Mouse (Mus musculus): ENCODE results near the gene Kcne1. TPM values are rescaled to one million over a fixed set of nuclear protein-coding genes. Genes with fewer than 3 reads are reported as not detected.

Gene Kcne1
- polyA plus RNA-seq, 1 experiment from 2014 or later = not detected

DNA sequence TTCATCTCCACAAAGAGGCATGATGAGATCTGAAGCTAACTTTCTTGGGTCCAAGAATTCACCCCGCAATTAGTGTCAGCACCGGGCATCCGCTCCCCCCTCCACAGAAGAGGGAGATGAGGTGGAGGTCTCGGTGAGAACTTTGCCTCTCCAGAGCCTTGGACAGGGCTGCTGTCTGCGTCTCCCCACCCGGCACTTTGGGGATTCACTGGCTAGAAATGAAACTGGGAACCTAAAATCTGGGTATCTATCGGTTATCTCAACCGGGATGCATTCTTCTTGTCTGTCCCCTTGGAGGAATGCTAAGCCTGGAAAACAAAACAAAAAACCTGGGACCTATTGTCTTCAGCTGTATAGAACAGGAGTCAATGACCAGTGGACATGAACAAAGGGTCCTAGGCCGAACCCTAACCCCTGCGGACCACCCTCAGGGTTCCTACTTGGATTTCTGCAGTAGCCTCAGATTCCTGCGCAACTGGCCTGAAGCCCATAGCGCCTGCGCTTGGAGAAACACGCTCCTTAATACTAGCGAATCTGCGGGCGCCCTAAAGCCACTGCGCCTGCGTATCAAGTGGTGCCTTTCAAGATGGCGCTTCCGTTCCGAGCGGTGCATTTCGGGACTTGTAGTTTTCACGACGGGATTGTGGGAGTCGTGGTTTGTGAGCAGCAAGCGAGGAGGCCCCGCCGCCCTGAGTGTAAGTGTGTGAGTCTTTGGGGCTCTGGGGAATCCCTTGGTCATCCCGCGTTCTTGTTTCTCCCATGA is 58.4 kb downstream of the Kcne1 start, which contains the start of gene Smim11:
TSS of gene Smim11 (plus strand) at position 638 of the 763 bp plus-strand sequence.
- H3K36me3 ChIP-seq (replicated peaks) = no peaks in the 10 kb centered on the region; the same call in 1 of the 2 replicates
- H3K9me3 ChIP-seq = no peaks in the 10 kb centered on the region
- peak within 1 kb of the TSS; percentile 85 for H3K4me2 ChIP-seq
- peaks cover 23% of the 10 kb centered on the region for H3K4me1 ChIP-seq
- H3K27ac ChIP-seq = peak within 1 kb of the TSS; percentile 81
- H3K4me3 ChIP-seq = peak within 1 kb of the TSS; percentile 70
- peak; percentile 95 for ATAC-seq (replicated peaks)
- 7% methylated on average over 32 of the region's 32 CpGs for WGBS
- H3K27me3 ChIP-seq (replicated peaks) = no peaks in the 10 kb centered on the region
- peak within 1 kb of the TSS; percentile 74 for H3K9ac ChIP-seq

Other genes with a start within 250 kb of the Kcne1 start
- 6.8 and 7.6 TPM in 2 replicates for gene Kcne2, start 67.1 kb downstream of the Kcne1 start, polyA plus RNA-seq (2015; fragmentation: Nextera tagmentation; extraction: Ambion mirVana)
- gene Smim11, start 58.2 kb downstream of the Kcne1 start, polyA plus RNA-seq (2015; fragmentation: Nextera tagmentation; extraction: Ambion mirVana) = 57.3 and 58.1 TPM in 2 replicates
- gene Fam243, start 38.0 kb downstream of the Kcne1 start, polyA plus RNA-seq (2015; fragmentation: Nextera tagmentation; extraction: Ambion mirVana) = 0.06 TPM in 1 of 2 replicates, not detected in the other
- 82.1 and 82.9 TPM in 2 replicates for gene Rcan1, start 111.4 kb upstream of the Kcne1 start, polyA plus RNA-seq (2015; fragmentation: Nextera tagmentation; extraction: Ambion mirVana)
- 3.2 and 3.7 TPM in 2 replicates for gene Clic6, start 126.3 kb upstream of the Kcne1 start, polyA plus RNA-seq (2015; fragmentation: Nextera tagmentation; extraction: Ambion mirVana)